Mouse (Mus musculus) ES-Bruce4 (cell line): ENCODE measurements around the gene Ost4. TPM values are rescaled to one million over a fixed set of nuclear protein-coding genes. Genes with fewer than 3 reads are reported as not detected.

Experiments used
- H3K27ac ChIP-seq: 2 replicates; pipeline ENCODE4 v1.5.1; 2012; ENCODE audit warnings: low read length, inconsistent platforms; ENCODE audit not compliant: insufficient read depth
- H3K27me3 ChIP-seq: 2 replicates; pipeline ENCODE4 v1.6.1; 2012; ENCODE audit warnings: mild to moderate bottlenecking, low read length, inconsistent platforms; ENCODE audit not compliant: control insufficient read depth, poor library complexity, insufficient read depth, severe bottlenecking
- H3K36me3 ChIP-seq: 2 replicates; pipeline ENCODE4 v1.6.1; 2012; ENCODE audit warnings: inconsistent platforms, mild to moderate bottlenecking, low read length, moderate library complexity; ENCODE audit not compliant: control insufficient read depth, poor library complexity, insufficient read depth, severe bottlenecking
- H3K4me1 ChIP-seq: one replicate; pipeline ENCODE4 v1.8.1; 2011; ENCODE audit warnings: low read length; ENCODE audit not compliant: control insufficient read depth, insufficient read depth
- H3K4me3 ChIP-seq: 2 replicates; pipeline ENCODE4 v1.5.1; 2011; ENCODE audit warnings: low read depth, mild to moderate bottlenecking, low read length
- H3K9ac ChIP-seq: 2 replicates; pipeline ENCODE4 v1.6.1; 2012; ENCODE audit warnings: low read depth, mild to moderate bottlenecking, inconsistent platforms; ENCODE audit not compliant: poor library complexity, severe bottlenecking
- H3K9me3 ChIP-seq: replicated peaks from 2 replicates; pipeline ENCODE4 v1.6.1; 2012; ENCODE audit warnings: mild to moderate bottlenecking, low read length, inconsistent platforms; ENCODE audit not compliant: control insufficient read depth, poor library complexity, insufficient read depth, severe bottlenecking
- CTCF ChIP-seq: IDR thresholded peaks from one replicate; pipeline ENCODE4 v1.8.1; 2011; ENCODE audit warnings: low read depth, low read length
- EP300 ChIP-seq: IDR thresholded peaks from 2 replicates; pipeline ENCODE4 v1.6.1; 2011; ENCODE audit warnings: low read depth, low read length; ENCODE audit not compliant: insufficient read depth
- POLR2A ChIP-seq: IDR thresholded peaks from one replicate; pipeline ENCODE4 v1.8.1; 2011; ENCODE audit warnings: low read length; ENCODE audit not compliant: insufficient read depth
- polyA plus RNA-seq: library from polyadenylated mRNA; stranded (reverse); fragments of >200 nt; gene quantifications from 2 replicates; pipeline ENCODE4 v1.2.4, GENCODE M21; 2011; ENCODE audit warnings: low read depth; ENCODE audit not compliant: missing spikeins, insufficient read depth, insufficient read length

The Ost4 gene
- polyA plus RNA-seq = 193 and 216 TPM in 2 replicates

- Histone ChIP-seq H3K9me3 (no peaks in the 10 kb centered on the region), H3K4me3 (peak within 1 kb of the TSS; percentile 79), H3K4me1 (no peaks in the 10 kb centered on the region), H3K27me3 (no peaks in the 10 kb centered on the region), H3K27ac (peak within 1 kb of the TSS; percentile 1; the same call in 1 of the 2 replicates), H3K9ac (peak within 1 kb of the TSS; percentile 23), H3K36me3 (peaks cover 13% of the 10 kb centered on the region)
- peak; percentile 67 for TF ChIP-seq POLR2A
- no peak for TF ChIP-seq CTCF
- no peak for TF ChIP-seq EP300
These were observed at the start of gene Ost4 for GRCm38 (mm10) chr5:30907413-30908059. TSS of gene Ost4 (minus strand) at chr5:30907788.

DNA sequence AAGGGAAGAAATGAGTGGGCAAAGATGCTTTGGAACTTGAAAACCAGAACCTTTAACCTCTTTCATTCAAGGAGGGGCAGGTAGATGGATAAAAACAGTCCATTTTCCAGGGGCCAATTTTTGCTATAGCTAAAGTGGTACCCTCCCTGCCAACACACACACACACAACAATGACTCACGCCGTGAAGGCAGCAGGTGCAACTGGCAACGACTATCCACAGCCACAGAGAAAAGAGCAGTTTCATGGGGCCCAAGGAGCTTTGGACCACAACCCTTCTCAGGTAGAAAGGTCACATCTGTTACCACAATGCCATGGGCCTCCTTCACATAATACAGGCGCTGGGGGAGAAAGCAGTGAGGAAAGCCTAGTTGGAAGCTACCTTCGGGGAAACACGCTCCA is 48.2 kb upstream of the Ost4 start:
- TF ChIP-seq POLR2A (no peak), EP300 (no peak), CTCF (no peak)
- H3K27ac ChIP-seq = no peak overlapping the region
- H3K36me3 ChIP-seq = peaks cover 30% of the 10 kb centered on the region
- no peak overlapping the region for H3K9ac ChIP-seq
- no peak overlapping the region for H3K4me3 ChIP-seq
- H3K4me1 ChIP-seq = no peaks in the 10 kb centered on the region
- H3K27me3 ChIP-seq = no peaks in the 10 kb centered on the region
- H3K9me3 ChIP-seq = no peaks in the 10 kb centered on the region

DNA sequence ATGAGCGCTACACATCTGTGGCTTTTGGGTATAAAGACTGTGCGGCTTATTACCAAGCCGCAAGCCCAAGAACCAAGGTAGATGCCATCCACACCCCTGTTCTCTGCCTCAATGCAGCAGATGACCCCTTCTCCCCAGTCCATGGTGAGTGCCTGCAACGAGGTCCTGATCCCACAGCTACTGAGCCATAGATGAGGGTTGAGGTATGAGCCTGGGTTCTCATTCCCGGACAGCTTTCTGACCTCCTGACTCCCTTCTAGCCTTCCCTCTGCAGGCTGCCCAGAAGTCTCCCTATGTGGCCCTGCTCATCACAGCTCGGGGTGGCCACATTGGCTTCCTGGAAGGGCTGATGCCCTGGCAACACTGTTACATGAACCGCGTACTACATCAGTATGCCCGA is 47.0 kb upstream of the Ost4 start:
- H3K4me3 ChIP-seq = no peak overlapping the region
- TF ChIP-seq EP300 = no peak
- TF ChIP-seq POLR2A = no peak
- TF ChIP-seq CTCF = no peak
- H3K27ac ChIP-seq = no peak overlapping the region
- H3K36me3 ChIP-seq = peaks cover 30% of the 10 kb centered on the region
- no peaks in the 10 kb centered on the region for H3K9me3 ChIP-seq
- no peaks in the 10 kb centered on the region for H3K27me3 ChIP-seq
- H3K4me1 ChIP-seq = no peaks in the 10 kb centered on the region
- H3K9ac ChIP-seq = no peak overlapping the region

GRCm38 (mm10) chr5:30954065-30954464 is 46.5 kb upstream of the Ost4 start:
- no peak overlapping the region for H3K9ac ChIP-seq
- H3K27me3 ChIP-seq = no peaks in the 10 kb centered on the region
- H3K27ac ChIP-seq = no peak overlapping the region
- peaks cover 30% of the 10 kb centered on the region for H3K36me3 ChIP-seq
- no peaks in the 10 kb centered on the region for H3K9me3 ChIP-seq
- H3K4me1 ChIP-seq = no peaks in the 10 kb centered on the region
- TF ChIP-seq EP300 = no peak
- TF ChIP-seq CTCF = no peak
- TF ChIP-seq POLR2A = no peak
- no peak overlapping the region for H3K4me3 ChIP-seq

- TF ChIP-seq EP300 = no peak
- TF ChIP-seq CTCF = no peak
- no peak for TF ChIP-seq POLR2A
- Histone ChIP-seq H3K9ac (no peak overlapping the region), H3K27me3 (no peaks in the 10 kb centered on the region), H3K36me3 (peaks cover 20% of the 10 kb centered on the region), H3K4me1 (no peaks in the 10 kb centered on the region), H3K27ac (no peak overlapping the region), H3K9me3 (no peaks in the 10 kb centered on the region), H3K4me3 (no peak overlapping the region)
These were observed 45.0 kb upstream of the Ost4 start for GRCm38 (mm10) chr5:30952551-30952950.

- H3K27ac ChIP-seq = no peak overlapping the region
- TF ChIP-seq EP300 (no peak), CTCF (no peak), POLR2A (no peak)
- no peak overlapping the region for H3K4me3 ChIP-seq
- no peaks in the 10 kb centered on the region for H3K27me3 ChIP-seq
- peaks cover 20% of the 10 kb centered on the region for H3K36me3 ChIP-seq
- H3K9me3 ChIP-seq = no peaks in the 10 kb centered on the region
- H3K9ac ChIP-seq = no peak overlapping the region
- no peaks in the 10 kb centered on the region for H3K4me1 ChIP-seq
These were observed 44.1 kb upstream of the Ost4 start for GRCm38 (mm10) chr5:30951706-30952105.
